Mouse (Mus musculus) c-Kit-positive CD71-negative TER-119-negative erythroid progenitor cells, embryonic 14.5 days (primary cell): ENCODE data around the gene Tor4a.
A peak's percentile ranks its signal among the peaks of the same experiment; 100 is the strongest.

ENCODE experiments used
- DNase-seq: peaks from one replicate; pipeline ENCODE4 v3.0.0-alpha.2; 2013; ENCODE audit warnings: low read depth

Gene Tor4a

GRCm38 (mm10) chr2:25196172-25196954 is at the start of gene Tor4a:
TSS of gene Tor4a (minus strand) at chr2:25196886.
- DNase-seq, result peak; percentile 72

- DNase-seq, result no peak
Observed at GRCm38 (mm10) chr2:25244144-25244543, 47.5 kb upstream of the Tor4a start.

- no peak for DNase-seq
Observed at GRCm38 (mm10) chr2:25243342-25243741, 46.7 kb upstream of the Tor4a start.

GRCm38 (mm10) chr2:25242101-25242506 is 45.4 kb upstream of the Tor4a start, which contains the start of the genes Rnf208 and Cysrt1:
TSS of gene Rnf208 (plus strand) at chr2:25242255.
TSS of gene Cysrt1 (minus strand) at chr2:25242452.
- DNase-seq, result no peak

GRCm38 (mm10) chr2:25241438-25241775 is 44.7 kb upstream of the Tor4a start:
- no peak for DNase-seq

- no peak for DNase-seq
Observed at GRCm38 (mm10) chr2:25240723-25241437, 44.2 kb upstream of the Tor4a start.

- DNase-seq, result no peak
Observed at GRCm38 (mm10) chr2:25240310-25240709, 43.6 kb upstream of the Tor4a start.

GRCm38 (mm10) chr2:25239766-25240165 is 43.1 kb upstream of the Tor4a start:
- DNase-seq, result no peak

- no peak for DNase-seq
Observed at GRCm38 (mm10) chr2:25238106-25238505, 41.4 kb upstream of the Tor4a start.

- no peak for DNase-seq
Observed at GRCm38 (mm10) chr2:25237522-25237921, 40.8 kb upstream of the Tor4a start.

GRCm38 (mm10) chr2:25236614-25237013 is 39.9 kb upstream of the Tor4a start, which contains the start of gene Rnf224:
TSS of gene Rnf224 (minus strand) at chr2:25236787.
- no peak for DNase-seq

GRCm38 (mm10) chr2:25234551-25235220 is 38.0 kb upstream of the Tor4a start:
- no peak for DNase-seq

GRCm38 (mm10) chr2:25234050-25234449 is 37.4 kb upstream of the Tor4a start, which contains the start of gene Slc34a3:
TSS of gene Slc34a3 (minus strand) at chr2:25234364.
- DNase-seq, result no peak

- DNase-seq, result peak; percentile 39
Observed at GRCm38 (mm10) chr2:25233421-25233820, 36.7 kb upstream of the Tor4a start.

- no peak for DNase-seq
Observed at GRCm38 (mm10) chr2:25231038-25231437, 34.4 kb upstream of the Tor4a start.

- no peak for DNase-seq
Observed at GRCm38 (mm10) chr2:25230581-25230980, 33.9 kb upstream of the Tor4a start.

- no peak for DNase-seq
Observed at GRCm38 (mm10) chr2:25229582-25229981, 32.9 kb upstream of the Tor4a start.

GRCm38 (mm10) chr2:25228995-25229530 is 32.4 kb upstream of the Tor4a start:
- no peak for DNase-seq

- peak; percentile 90 for DNase-seq
Observed at GRCm38 (mm10) chr2:25228431-25228889, 31.8 kb upstream of the Tor4a start.

- DNase-seq, result no peak
Observed at GRCm38 (mm10) chr2:25227406-25227805, 30.7 kb upstream of the Tor4a start.

- no peak for DNase-seq
Observed at GRCm38 (mm10) chr2:25226864-25227263, 30.2 kb upstream of the Tor4a start.

- no peak for DNase-seq
Observed at GRCm38 (mm10) chr2:25225811-25226379, 29.2 kb upstream of the Tor4a start.
